Mouse (Mus musculus): ENCODE results near the gene Rimbp2. TPM values are rescaled to one million over a fixed set of nuclear protein-coding genes. Genes with fewer than 3 reads are reported as not detected.
"Not testable (repeated sequence)": the region's sequence is repeated elsewhere in the genome, so short reads cannot be mapped to it uniquely, and the experiment has no call there.

The Rimbp2 gene
- total RNA-seq, 2 experiments from 2014 or later = 137 to 150 TPM

GRCm38 (mm10) chr5:128807408-128807807 lies 145.9 kb downstream of the Rimbp2 start:
- intact Hi-C loops (cut with DNase I) = no loop called here
- DNase-seq (ENCODE audit: low spot score in 2 of 2) = no peak

DNA sequence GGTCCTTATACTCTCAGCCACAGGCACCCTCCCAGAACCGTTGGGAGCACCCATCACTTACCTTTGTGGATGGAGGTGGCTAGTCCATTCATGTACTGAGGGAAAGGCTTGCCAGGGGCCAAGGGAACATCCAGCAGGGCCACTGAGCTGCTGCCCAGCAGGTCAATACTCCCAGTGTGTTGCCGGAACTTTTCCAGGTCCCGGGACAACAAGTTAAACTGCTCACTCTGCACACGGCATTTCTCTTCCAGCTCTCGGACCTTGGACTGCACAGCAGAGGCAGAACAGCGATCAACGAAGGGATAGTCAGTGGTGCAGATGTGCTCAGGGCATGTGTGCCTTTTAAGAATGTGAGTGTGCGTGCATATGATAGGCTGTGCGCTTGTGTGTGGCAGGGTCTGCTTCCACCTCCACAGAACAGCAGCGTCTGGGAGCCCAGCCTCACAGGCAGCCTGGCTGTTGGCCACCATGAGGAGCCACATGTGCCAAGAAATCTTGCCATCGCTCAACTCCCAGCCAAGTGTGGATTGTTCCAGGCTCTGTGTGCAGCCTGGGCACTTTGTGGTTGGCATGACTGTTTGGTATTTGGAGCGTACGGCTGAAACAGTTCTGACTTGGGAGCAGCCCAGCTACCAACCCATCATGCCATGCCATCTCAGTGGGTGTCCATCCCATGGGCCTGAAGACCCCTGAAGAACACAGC lies 146.8 kb downstream of the Rimbp2 start:
- intact Hi-C loops (cut with DNase I) = no loop called here
- DNase-seq (ENCODE audit: low spot score in 2 of 2) = peak; percentile 76 to 92

DNA sequence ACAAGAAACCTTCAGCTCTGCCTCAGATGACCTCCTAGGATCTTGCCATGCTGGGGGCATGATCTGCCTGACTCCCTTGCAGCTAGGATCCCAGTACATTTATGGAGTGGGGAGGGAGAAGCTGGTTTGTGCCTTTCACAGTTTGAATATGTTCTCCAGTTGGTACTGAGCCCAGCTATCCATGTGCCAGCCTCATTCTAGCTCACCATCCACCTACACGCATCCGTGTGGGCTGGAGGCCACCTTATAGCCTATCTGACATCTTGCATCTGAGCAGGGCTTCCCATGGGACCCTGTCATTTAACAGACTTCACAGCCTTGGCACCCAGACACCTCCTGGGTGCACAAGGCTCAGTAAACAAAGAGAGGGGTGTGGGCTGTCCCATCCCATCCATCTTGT lies 148.2 kb downstream of the Rimbp2 start:
- peak in 1 of 2 experiments; percentile 63 for DNase-seq (ENCODE audit: low spot score in 2 of 2)
- intact Hi-C loops (cut with DNase I) = no loop called here

GRCm38 (mm10) chr5:128800592-128800991 lies 152.7 kb downstream of the Rimbp2 start:
- DNase-seq (ENCODE audit: low spot score in 2 of 2) = peak in 1 of 2 experiments; percentile 63
- intact Hi-C loops (cut with DNase I) = no loop called here

DNA sequence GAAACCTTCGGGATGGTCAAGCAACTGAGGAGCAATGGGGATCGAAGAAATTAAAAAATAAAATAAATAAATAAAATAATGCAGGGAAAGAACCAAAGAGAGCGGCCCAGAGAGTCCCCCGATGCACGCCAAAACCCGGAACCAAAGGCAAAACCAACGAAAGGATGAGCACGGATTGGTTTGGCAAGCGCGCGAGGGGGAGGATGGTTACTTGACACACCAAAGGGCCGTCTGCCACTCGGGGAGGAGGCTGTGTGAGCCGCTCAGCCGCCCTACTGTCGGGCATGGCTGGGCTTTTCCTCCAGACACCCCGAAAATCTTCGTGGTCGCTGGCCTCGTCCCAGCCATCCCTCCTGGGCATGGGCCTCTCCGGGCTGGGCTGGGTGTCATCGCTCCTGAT lies 171.7 kb downstream of the Rimbp2 start:
- intact Hi-C loops (cut with DNase I) = no loop called here
- no peak for DNase-seq (ENCODE audit: low spot score in 2 of 2)

- no peak for DNase-seq (ENCODE audit: low spot score in 2 of 2)
- intact Hi-C loops (cut with DNase I) = no loop called here
Measured at GRCm38 (mm10) chr5:128776386-128776785, 176.9 kb downstream of the Rimbp2 start.

GRCm38 (mm10) chr5:128769026-128769631 lies 184.2 kb downstream of the Rimbp2 start:
- no peak for DNase-seq (ENCODE audit: low spot score in 2 of 2)
- intact Hi-C loops (cut with DNase I) = no loop called here

- DNase-seq (ENCODE audit: low spot score in 2 of 2) = no peak
- intact Hi-C loops (cut with DNase I) = no loop called here
Measured at GRCm38 (mm10) chr5:128761118-128761517, 192.2 kb downstream of the Rimbp2 start.

- peak in 1 of 2 experiments; percentile 73 for DNase-seq (ENCODE audit: low spot score in 2 of 2)
- intact Hi-C loops (cut with DNase I) = no loop called here
Measured at GRCm38 (mm10) chr5:128746261-128746660, 207.0 kb downstream of the Rimbp2 start.

- intact Hi-C loops (cut with DNase I) = no loop called here
- DNase-seq (ENCODE audit: low spot score in 2 of 2) = no peak
Measured at GRCm38 (mm10) chr5:128745206-128745605, 208.1 kb downstream of the Rimbp2 start.

- intact Hi-C loops (cut with DNase I) = no loop called here
- DNase-seq (ENCODE audit: low spot score in 2 of 2) = no peak
Measured at GRCm38 (mm10) chr5:128744351-128744750, 208.9 kb downstream of the Rimbp2 start.

DNA sequence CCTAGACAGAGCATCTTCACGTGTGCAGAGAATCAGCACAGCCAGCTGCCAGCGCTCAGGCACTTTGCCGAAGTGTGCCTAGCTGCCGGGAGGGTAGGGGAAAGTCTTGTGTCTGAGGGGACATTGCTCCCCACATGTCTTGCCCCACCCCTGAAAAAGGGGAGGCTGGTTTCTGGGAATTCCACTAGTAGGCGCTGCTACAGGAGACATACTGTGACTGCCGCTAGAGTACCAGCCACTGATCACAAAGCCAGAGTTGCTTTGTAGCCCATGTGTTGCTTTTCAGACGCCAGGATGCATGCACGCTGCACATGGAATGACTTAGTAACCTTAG lies 213.5 kb downstream of the Rimbp2 start:
- intact Hi-C loops (cut with DNase I) = no loop called here
- DNase-seq (ENCODE audit: low spot score in 2 of 2) = no peak

- DNase-seq (ENCODE audit: low spot score in 2 of 2) = no peak
- intact Hi-C loops (cut with DNase I) = no loop called here
Measured at GRCm38 (mm10) chr5:128739168-128739837, 214.0 kb downstream of the Rimbp2 start.

DNA sequence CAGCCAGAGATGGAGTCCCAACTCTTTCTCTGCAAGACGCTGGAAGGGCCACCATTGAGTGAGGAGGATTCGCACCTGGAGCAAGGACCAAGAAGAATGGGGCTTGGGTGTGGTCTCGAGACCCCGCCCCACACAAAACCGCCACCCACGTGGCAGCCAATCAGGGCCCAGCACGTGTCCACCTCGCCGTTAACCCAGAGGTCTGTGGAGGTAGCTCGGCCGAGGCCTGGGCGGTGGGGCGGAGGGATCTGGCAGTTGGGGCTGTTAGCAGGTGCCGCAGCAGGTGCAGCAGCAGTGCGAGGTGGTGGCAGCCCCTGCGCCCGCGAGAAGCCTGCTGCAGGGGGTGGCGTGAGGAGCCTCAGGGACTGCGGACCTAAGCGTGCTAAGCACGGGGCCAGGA lies 217.4 kb downstream of the Rimbp2 start:
- DNase-seq (ENCODE audit: low spot score in 2 of 2) = no peak
- intact Hi-C loops (cut with DNase I) = no loop called here

DNA sequence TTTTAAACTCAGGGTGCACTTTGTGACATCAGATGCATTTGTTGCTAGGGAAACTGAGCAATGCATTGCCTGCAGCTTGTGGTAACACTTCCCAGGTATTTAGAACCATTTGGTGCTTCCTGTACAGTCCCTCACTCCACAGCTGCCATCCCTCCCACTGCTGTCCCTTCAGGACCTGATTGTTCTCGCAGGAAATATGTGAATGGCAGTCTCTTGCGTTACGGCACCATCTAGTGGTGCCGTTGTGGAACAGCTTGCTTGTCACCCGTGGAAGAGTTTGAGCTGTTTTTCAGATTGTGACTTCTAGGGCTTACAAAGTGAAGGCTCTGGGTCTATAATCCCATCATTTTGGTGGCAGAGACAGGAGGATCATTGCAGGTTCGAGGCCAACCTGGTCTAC lies 219.3 kb downstream of the Rimbp2 start:
- intact Hi-C loops (cut with DNase I) = no loop called here
- DNase-seq (ENCODE audit: low spot score in 2 of 2) = peak; percentile 50 to 77

GRCm38 (mm10) chr5:128732416-128733014 lies 220.8 kb downstream of the Rimbp2 start:
- no peak for DNase-seq (ENCODE audit: low spot score in 2 of 2)
- intact Hi-C loops (cut with DNase I) = no loop called here

DNA sequence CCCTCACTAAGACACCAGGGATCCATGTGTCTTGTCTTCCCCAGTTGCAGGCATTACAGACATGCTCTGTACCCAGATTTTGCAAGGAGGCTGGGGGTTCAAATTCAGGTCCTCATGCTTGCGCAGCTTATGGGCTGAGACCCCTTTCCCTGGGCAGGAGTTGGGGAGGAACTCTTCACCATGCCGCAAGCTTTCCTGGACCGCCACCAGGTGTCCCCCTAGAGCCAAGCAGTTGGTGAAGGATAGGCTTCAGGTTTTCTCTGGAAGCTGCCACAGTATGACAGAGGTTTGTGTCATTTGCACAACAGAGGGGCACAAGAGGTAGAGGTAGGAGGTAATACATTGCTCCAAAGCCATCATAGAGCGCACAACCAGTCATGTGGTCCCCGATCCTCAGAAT lies 222.7 kb downstream of the Rimbp2 start:
- peak in 1 of 2 experiments; percentile 33 for DNase-seq (ENCODE audit: low spot score in 2 of 2)
- intact Hi-C loops (cut with DNase I) = loop anchor here (2.0 kb wide), 1 partner anchor 208 kb away; no protein-coding TSS in a partner anchor

GRCm38 (mm10) chr5:128729341-128729740 lies 223.9 kb downstream of the Rimbp2 start:
- intact Hi-C loops (cut with DNase I) = no loop called here
- no peak for DNase-seq (ENCODE audit: low spot score in 2 of 2)

- intact Hi-C loops (cut with DNase I); DNase-seq (ENCODE audit: low spot score in 2 of 2): not testable (repeated sequence)
Measured at GRCm38 (mm10) chr5:128720461-128720860, 232.8 kb downstream of the Rimbp2 start.

DNA sequence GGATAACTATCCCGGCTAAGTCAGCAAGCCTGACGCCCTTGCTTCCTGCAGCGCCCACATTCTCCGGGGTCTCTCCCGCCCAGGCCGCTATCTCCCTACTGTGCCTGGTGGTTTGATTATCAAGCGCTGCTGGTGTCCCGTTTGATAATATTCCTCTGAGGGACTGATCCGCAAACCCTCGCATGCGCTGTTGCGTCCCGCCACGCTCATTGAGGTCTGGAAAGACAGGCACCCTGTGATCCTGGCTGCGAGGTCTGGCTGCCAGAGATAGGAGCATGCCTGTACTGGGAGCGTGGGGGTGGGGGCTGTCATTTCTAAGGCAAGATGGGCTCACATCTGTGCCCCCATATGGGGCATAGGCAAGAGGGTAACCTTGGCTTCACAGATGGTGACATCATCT lies 238.1 kb downstream of the Rimbp2 start:
- intact Hi-C loops (cut with DNase I) = no loop called here
- DNase-seq (ENCODE audit: low spot score in 2 of 2) = no peak
